Mouse (Mus musculus) hindbrain, embryonic 14.5 days (tissue): ENCODE measurements around the gene Adgrg1. TPM values are rescaled to one million over a fixed set of nuclear protein-coding genes. Genes with fewer than 3 reads are reported as not detected.

Experiments
- ATAC-seq: fragments of 200-750 bp; cut with Nextera tagmentation; 2 replicates; pipeline ENCODE4 v1.8.0; 2017; ENCODE audit warnings: moderate number of reproducible peaks, mild to moderate bottlenecking, moderate TSS enrichment, moderate library complexity; ENCODE audit not compliant: low FRiP score
- DNase-seq: peaks from one replicate; pipeline ENCODE4 v3.0.0-alpha.2; 2015; ENCODE audit warnings: low spot score
- H3K27ac ChIP-seq: fragments of 300-500 bp; sonication (generic); 2 replicates; pipeline ENCODE4 v1.5.1; 2014; ENCODE audit warnings: mild to moderate bottlenecking, moderate library complexity
- H3K27me3 ChIP-seq: fragments of 300-500 bp; sonication (generic); 2 replicates; pipeline ENCODE4 v1.6.1; 2014; ENCODE audit warnings: mild to moderate bottlenecking, low read length, mixed read lengths; ENCODE audit not compliant: control insufficient read depth, insufficient read depth
- H3K36me3 ChIP-seq: fragments of 300-500 bp; sonication (generic); replicated peaks from 2 replicates; pipeline ENCODE4 v1.6.1; 2014; ENCODE audit not compliant: control insufficient read depth, insufficient read depth
- H3K4me1 ChIP-seq: fragments of 300-500 bp; sonication (generic); replicated peaks from 2 replicates; pipeline ENCODE4 v1.6.1; 2014; ENCODE audit warnings: antibody characterized with exemption, low read length, mixed read lengths; ENCODE audit not compliant: control insufficient read depth, insufficient read depth
- H3K4me2 ChIP-seq: fragments of 300-500 bp; sonication (generic); replicated peaks from 2 replicates; pipeline ENCODE4 v1.6.1; 2014; ENCODE audit warnings: mild to moderate bottlenecking, moderate library complexity
- H3K4me3 ChIP-seq: fragments of 300-500 bp; sonication (generic); replicated peaks from 2 replicates; pipeline ENCODE4 v1.5.1; 2014; ENCODE audit warnings: mild to moderate bottlenecking, low read length
- H3K9ac ChIP-seq: fragments of 300-500 bp; sonication (generic); 2 replicates; pipeline ENCODE4 v1.6.1; 2014
- H3K9me3 ChIP-seq: fragments of 300-500 bp; sonication (generic); 2 replicates; pipeline ENCODE4 v1.6.1; 2016; ENCODE audit warnings: low read length; ENCODE audit not compliant: control insufficient read depth
- WGBS: fragments of 180-500 bp; shearing (Covaris S2); extraction: QIAGEN DNeasy Blood & Tissue Kit; methylation state at CpG from one replicate; pipeline ENCODE4 v1.1.7; 2014; 5-methylcytosine and 5-hydroxymethylcytosine counted together
- polyA plus RNA-seq: library from polyadenylated mRNA; unstranded; fragments of >200 nt; fragmentation: Nextera tagmentation; extraction: Ambion mirVana; gene quantifications from 2 replicates; pipeline ENCODE4 v1.2.1, GENCODE M21; 2014

Adgrg1 gene
- polyA plus RNA-seq, 1 experiment from 2014 or later, result 115 TPM

DNA sequence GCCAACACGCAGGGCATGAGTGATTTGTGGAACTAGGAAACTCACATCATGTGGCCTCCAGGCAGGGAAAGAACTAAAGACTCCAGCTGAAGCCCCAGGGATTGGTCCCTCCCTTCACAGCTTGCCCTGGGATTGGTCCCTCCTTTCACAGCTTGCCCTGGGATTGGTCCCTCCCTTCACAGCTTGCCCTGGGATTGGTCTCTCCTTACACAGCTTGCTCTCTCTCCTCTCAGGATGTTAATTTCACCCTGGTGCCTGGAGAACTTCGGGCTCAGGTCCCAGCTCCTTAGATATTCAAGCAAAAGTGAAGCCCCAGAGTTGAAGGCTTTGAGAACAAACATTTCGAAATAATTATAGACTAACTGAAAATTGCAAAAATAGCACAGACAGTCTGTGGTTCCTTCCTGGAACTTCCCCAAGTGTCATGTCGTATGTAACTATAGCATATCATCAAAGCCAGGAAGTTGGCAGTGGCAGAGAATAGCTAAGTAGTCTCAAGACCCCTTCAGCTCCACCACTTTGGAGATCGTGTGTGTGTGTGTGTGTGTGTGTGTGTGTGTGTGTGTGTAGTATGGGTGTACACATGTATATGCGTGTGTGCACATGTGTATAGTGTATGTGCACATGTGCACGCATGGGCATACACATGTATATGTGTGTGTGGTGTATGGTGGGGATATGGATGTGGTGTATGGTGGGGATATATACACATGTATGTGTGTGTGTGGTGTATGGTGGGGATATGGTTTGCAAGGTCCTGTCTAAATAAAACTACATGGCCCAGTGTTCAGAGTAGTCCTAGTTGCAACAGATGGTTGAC, 62.8 kb downstream of the Adgrg1 start:
- Histone ChIP-seq H3K4me2 (no peak overlapping the region), H3K27ac (no peak overlapping the region), H3K27me3 (no peaks in the 10 kb centered on the region), H3K9me3 (no peaks in the 10 kb centered on the region), H3K4me1 (no peaks in the 10 kb centered on the region), H3K4me3 (no peak overlapping the region), H3K36me3 (no peaks in the 10 kb centered on the region), H3K9ac (no peak overlapping the region)
- no peak for DNase-seq
- 67% methylated on average over 7 of the region's 7 CpGs for WGBS
- ATAC-seq, result no peak

DNA sequence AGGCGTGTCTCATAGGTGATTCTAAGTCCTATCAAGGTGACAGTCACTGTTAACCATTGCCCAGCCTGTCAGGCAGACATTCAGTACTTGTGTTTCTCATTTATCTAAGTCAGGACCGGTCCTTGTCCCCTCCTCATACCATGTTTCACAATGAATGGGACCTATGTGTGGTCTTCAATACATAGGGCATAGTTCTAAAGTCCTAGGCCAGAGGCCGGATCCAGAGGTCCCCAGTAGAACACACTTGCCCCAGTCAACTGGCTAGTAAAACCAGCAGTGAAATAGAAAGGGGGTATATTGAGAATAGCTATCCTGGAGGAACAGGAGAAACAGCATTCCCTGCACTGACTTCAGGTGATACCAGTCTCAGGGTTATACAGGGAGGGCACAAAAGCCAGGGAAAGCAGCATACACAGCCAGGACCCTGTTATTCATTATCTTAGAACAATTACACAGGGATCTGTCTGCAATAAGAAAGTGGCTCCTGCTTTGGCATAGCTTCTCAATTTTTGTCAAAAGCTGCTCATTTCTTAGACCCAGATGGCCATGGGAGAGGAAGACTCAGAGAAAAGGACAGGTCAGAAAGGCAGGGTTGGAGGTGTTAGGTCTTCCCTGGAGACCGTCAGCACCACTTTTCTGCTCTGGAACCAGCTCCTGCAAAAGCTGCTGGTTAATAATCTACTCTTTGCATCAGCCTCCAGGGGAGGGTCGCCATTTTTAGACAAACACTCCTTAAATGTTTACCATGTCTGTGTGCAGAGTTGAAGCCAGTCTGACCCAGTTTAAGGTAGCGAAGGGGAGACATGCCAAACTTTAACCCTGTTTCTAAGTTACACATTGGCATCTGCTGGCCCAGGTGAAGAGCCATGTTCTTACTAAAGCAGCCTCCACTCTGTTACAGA, 67.6 kb downstream of the Adgrg1 start:
- Histone ChIP-seq H3K9me3 (no peaks in the 10 kb centered on the region), H3K27me3 (no peaks in the 10 kb centered on the region), H3K4me1 (0 out of 2 replicates have a peak, but pooled peaks cover 3% of the 10 kb centered on the region), H3K4me3 (no peak overlapping the region), H3K9ac (no peak overlapping the region), H3K27ac (no peak overlapping the region), H3K4me2 (no peak overlapping the region), H3K36me3 (no peaks in the 10 kb centered on the region)
- DNase-seq, result no peak
- ATAC-seq, result no peak
- 71% methylated on average over 6 of the region's 6 CpGs for WGBS

DNA sequence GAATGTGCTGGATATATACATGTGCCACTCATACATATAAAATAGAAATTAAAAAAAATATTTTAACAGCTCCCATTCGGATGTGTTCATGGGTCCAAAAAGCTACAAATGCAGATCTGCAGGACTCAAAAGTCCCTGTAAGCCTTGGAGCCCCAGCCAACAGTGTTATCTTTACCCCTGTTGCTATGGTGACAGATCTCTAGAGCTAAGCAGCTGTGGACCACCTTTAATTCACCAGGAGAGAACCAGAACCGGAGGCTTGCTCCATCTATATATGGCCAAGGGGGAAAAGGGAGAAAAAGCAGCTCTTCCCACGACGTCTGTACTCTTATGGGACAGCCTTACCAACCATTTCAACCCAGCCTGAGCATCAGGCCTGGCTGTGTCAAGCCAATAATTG, 70.3 kb downstream of the Adgrg1 start:
- no peak overlapping the region for H3K4me3 ChIP-seq
- WGBS, result 54% methylated on average over 4 of the region's 4 CpGs
- no peaks in the 10 kb centered on the region for H3K27me3 ChIP-seq
- no peaks in the 10 kb centered on the region for H3K36me3 ChIP-seq
- peaks cover 11% of the 10 kb centered on the region; the same call in 1 of the 2 replicates for H3K4me1 ChIP-seq
- no peak overlapping the region for H3K9ac ChIP-seq
- no peak for ATAC-seq
- no peak overlapping the region for H3K27ac ChIP-seq
- H3K9me3 ChIP-seq, result no peaks in the 10 kb centered on the region
- DNase-seq, result no peak
- H3K4me2 ChIP-seq, result no peak overlapping the region

DNA sequence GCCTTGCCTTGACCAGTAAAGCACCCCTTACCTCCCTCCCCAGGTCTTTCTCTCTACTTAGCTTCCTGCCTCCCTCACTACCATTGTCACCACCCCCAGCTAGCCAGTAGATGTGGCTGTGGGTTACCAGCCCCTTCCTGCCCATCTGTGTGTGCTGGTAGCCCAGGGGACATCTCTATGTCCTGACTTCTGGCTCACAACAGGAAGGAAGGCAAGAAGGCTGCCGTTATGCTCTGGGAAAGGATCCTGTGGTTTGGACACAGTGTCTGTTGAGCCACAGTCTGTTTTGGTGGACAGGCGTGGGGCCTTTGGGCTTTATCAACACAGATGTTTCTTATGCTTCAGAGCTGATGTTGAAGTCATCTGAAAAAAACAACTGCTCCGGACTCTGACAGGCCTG, 72.4 kb downstream of the Adgrg1 start:
- 80% methylated on average over 3 of the region's 3 CpGs for WGBS
- no peak for ATAC-seq

DNA sequence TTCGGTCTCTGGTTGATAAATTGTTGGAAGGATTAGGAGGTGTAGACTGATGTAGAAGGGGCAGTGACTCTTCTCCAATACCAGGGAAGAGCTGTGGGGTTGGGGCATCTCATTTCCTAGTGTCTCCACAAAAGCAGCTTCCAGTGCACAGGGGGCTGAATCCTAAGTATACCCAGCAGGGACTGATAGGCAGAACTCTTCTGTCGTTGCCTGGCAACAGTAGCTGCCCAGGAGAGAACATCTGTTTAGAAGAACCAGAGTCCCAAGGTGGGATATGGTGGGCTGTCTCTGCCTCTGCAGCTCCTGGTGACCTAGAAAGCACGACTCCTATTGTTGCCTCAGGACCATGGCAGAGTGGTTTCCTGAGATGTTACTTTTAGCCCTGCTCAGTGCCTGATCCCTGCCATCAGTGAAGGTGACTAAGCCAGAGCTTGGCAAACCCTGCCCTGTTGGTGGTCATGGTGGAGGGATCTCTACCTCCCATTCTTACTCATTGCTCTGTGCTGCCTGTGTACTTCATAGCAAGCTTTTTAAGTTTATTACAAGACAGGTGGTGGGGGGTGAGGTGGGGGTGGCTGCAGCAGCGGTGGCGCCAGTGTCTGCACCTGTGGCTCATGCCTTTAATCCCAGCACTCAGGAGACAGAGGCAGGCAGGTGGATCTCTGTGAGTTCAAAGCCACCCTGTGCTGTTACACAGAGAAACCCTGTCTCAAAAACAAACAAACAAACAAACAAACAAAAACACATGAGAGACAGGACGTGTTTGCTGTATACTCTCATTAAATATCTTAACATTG, 73.5 kb downstream of the Adgrg1 start:
- ATAC-seq, result no peak; the same call in 1 of the 2 replicates

More for the DNA sequence above, 72.4 kb downstream of the Adgrg1 start:
- DNase-seq, result no peak
- Histone ChIP-seq H3K4me2 (no peak overlapping the region), H3K27me3 (no peaks in the 10 kb centered on the region), H3K9ac (no peak overlapping the region), H3K4me3 (no peak overlapping the region), H3K36me3 (no peaks in the 10 kb centered on the region), H3K4me1 (peaks cover 11% of the 10 kb centered on the region; the same call in 1 of the 2 replicates), H3K9me3 (no peaks in the 10 kb centered on the region), H3K27ac (no peak overlapping the region)

DNA sequence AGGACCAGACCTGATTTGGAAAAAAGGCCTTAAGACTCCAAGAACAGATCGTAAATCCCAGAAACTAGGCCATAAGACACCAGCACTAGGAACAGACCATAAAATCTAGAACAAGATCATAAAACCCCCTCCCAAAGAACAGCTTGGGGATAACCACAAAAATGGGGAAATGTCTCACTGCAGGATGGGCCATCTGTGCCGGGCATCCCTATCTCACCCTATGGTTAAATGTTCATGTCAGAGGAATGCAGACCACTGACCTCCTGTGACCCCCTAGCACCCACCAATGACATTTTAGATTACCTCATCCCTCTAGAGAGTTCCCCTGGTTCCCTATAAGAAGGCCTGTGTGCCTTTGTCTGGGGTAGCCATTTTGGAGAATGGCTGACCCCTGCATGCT, 75.1 kb downstream of the Adgrg1 start:
- DNase-seq, result no peak
- Histone ChIP-seq H3K27me3 (no peaks in the 10 kb centered on the region), H3K9me3 (no peaks in the 10 kb centered on the region), H3K4me3 (no peak overlapping the region), H3K4me1 (peaks cover 11% of the 10 kb centered on the region; the same call in 1 of the 2 replicates), H3K9ac (no peak overlapping the region), H3K36me3 (no peaks in the 10 kb centered on the region), H3K4me2 (no peak overlapping the region), H3K27ac (no peak overlapping the region)
- 83% methylated on average over 2 of the region's 2 CpGs for WGBS
- ATAC-seq, result no peak

More for the DNA sequence above, 73.5 kb downstream of the Adgrg1 start:
- no peaks in the 10 kb centered on the region for H3K36me3 ChIP-seq
- no peak overlapping the region for H3K27ac ChIP-seq
- WGBS, result 66% methylated on average over 6 of the region's 6 CpGs
- no peaks in the 10 kb centered on the region for H3K9me3 ChIP-seq
- H3K4me3 ChIP-seq, result no peak overlapping the region
- DNase-seq, result no peak
- peaks cover 11% of the 10 kb centered on the region; the same call in 1 of the 2 replicates for H3K4me1 ChIP-seq
- no peak overlapping the region for H3K9ac ChIP-seq
- no peaks in the 10 kb centered on the region for H3K27me3 ChIP-seq
- H3K4me2 ChIP-seq, result no peak overlapping the region

DNA sequence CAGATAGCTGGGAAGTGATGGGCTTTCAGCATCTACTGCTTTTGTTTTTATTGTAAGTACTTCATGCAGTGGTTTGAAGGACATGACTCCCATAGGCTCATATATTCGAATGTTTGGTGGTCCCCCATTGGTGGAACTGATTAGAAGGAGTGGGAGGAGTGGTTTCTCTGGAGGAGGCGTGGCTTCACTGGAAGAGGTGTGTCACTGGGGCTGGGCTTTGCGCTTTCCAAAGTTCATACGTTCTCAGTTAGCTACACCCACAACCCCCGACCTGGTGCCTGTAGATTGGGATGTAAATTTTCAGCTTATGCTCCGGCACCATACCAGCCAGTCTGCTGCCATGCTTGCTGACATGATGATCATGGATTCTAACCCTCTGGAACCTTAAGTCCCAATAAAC, 79.9 kb downstream of the Adgrg1 start:
- no peaks in the 10 kb centered on the region for H3K27me3 ChIP-seq
- DNase-seq (no peak), ATAC-seq (no peak)
- no peak overlapping the region for H3K4me2 ChIP-seq
- WGBS, result 62% methylated on average over 6 of the region's 6 CpGs
- no peak overlapping the region for H3K9ac ChIP-seq
- H3K4me3 ChIP-seq, result no peak overlapping the region
- H3K27ac ChIP-seq, result no peak overlapping the region
- H3K36me3 ChIP-seq, result no peaks in the 10 kb centered on the region
- no peaks in the 10 kb centered on the region for H3K4me1 ChIP-seq
- H3K9me3 ChIP-seq, result no peaks in the 10 kb centered on the region

DNA sequence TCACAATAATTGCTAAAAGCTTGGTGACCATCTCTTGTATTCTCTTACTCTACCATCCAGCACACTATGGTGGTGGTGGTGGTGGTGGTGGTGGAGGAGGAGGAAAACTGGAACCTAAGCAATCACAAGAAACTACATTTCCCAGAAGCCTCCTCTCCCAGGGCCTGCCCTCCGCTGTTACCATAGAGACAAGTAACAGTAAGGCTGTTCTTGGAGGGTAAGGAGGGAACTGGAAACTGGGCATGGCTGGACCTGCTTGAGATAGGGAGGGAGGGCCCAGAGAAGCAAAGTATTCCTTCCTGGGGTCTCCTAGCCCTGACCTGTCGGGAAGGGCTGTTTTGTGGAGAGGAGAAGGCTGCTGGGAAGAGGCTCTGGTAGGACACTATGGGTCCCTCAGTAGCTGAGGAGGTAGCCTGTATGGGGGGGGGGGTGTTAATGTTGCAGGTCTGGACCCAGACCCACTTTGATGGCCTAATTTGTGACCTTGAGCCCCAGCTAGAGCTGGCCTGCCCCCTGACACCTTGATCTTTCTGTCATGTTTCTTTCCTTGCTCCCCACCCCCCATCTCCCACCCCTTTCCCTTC, 80.5 kb downstream of the Adgrg1 start, which contains the start of gene Drc7:
TSS of gene Drc7 (plus strand) at position 177 of the 584 bp plus-strand sequence.
- H3K4me1 ChIP-seq, result no peaks in the 10 kb centered on the region
- no peaks in the 10 kb centered on the region for H3K9me3 ChIP-seq
- no peak within 1 kb of the TSS for H3K4me3 ChIP-seq
- H3K27ac ChIP-seq, result no peak within 1 kb of the TSS
- H3K9ac ChIP-seq, result no peak within 1 kb of the TSS
- WGBS, result 31% methylated on average over 2 of the region's 2 CpGs
- 0 out of 2 replicates have a peak within 1 kb of the TSS, but pooled peaks have one; percentile 9 for H3K4me2 ChIP-seq
- ATAC-seq (peak; percentile 65), DNase-seq (peak; percentile 40)
- no peaks in the 10 kb centered on the region for H3K27me3 ChIP-seq
- H3K36me3 ChIP-seq, result no peaks in the 10 kb centered on the region
